ENCODE assay signal across 8 mouse cellular contexts in genomic region chr3:32616006-32616330, GRCm38 (mm10). TPM values are rescaled to one million over a fixed set of nuclear protein-coding genes. Genes with fewer than 3 reads are reported as not detected.
A peak's percentile ranks its signal among the peaks of the same experiment; 100 is the strongest.
DNase-seq lines count a peak whose midpoint lies in the region; ATAC-seq and TF ChIP-seq lines count a peak whose summit lies in the region.

No protein-coding gene starts in this region.

- peak overlapping the region; percentile 62 for H3K4me2 ChIP-seq in forebrain, embryonic 13.5 days
- H3K4me2 ChIP-seq in liver, embryonic 15.5 days, result peak overlapping the region; percentile 82

- TF ChIP-seq POLR2A in heart, adult 2 months (IDR thresholded peaks at IDR 0.05; ENCODE audit: insufficient read depth, low read depth, low read length), result no peak

- intact Hi-C loops in heart, adult 2 months (cut with DNase I), result loop anchor here (5.0 kb wide), 1 partner anchor 51 kb away; no protein-coding TSS in a partner anchor
- intact Hi-C loops in heart, postnatal 25 days (cut with DNase I), result no loop called here

- peak overlapping the region; percentile 98 for H3K9ac ChIP-seq in heart, adult 2 months (ENCODE audit: low read depth, low read length)
- peak overlapping the region; percentile 70 for H3K9ac ChIP-seq in forebrain, embryonic 13.5 days
- peak overlapping the region; percentile 39; the same call in 1 of the 2 replicates for H3K9ac ChIP-seq in liver, embryonic 15.5 days

- DNase-seq in heart, adult 2 months, result no peak
- no peak for DNase-seq in heart, postnatal 25 days (ENCODE audit: low spot score)
- DNase-seq in A20 (ENCODE audit: low read depth, low spot score), result peak; percentile 54
- no peak for DNase-seq in cerebellum, postnatal 4 days (ENCODE audit: low spot score in 2 of 2)
- no peak for DNase-seq in left cerebral cortex, adult 11 months (ENCODE audit: low spot score)
- DNase-seq in urinary bladder, adult 2 months (ENCODE audit: low spot score), result no peak

- no peak for TF ChIP-seq EP300 in heart, adult 2 months (IDR thresholded peaks at IDR 0.05; ENCODE audit: insufficient read depth, low read depth, low read length)

- peak overlapping the region; percentile 70 for H3K27ac ChIP-seq in heart, adult 2 months
- H3K27ac ChIP-seq in forebrain, embryonic 13.5 days, result no peak overlapping the region
- H3K27ac ChIP-seq in liver, embryonic 15.5 days (replicated peaks), result no peak overlapping the region

- H3K9me3 ChIP-seq in forebrain, embryonic 13.5 days (replicated peaks), result no peaks in the 10 kb centered on the region
- no peaks in the 10 kb centered on the region for H3K9me3 ChIP-seq in liver, embryonic 15.5 days (replicated peaks)

- ATAC-seq in forebrain, embryonic 13.5 days, result no peak
- 0 out of 2 replicates have a peak, but pooled peaks have one; percentile 6 for ATAC-seq in liver, embryonic 15.5 days (ENCODE audit: insufficient read depth)

- H3K4me1 ChIP-seq in heart, adult 2 months (ENCODE audit: control insufficient read depth, insufficient read depth, low read length), result peaks cover 3% of the 10 kb centered on the region
- no peaks in the 10 kb centered on the region; the same call in 1 of the 2 replicates for H3K4me1 ChIP-seq in forebrain, embryonic 13.5 days
- H3K4me1 ChIP-seq in liver, embryonic 15.5 days (replicated peaks), result peaks cover 12% of the 10 kb centered on the region

- no peaks in the 10 kb centered on the region for H3K79me2 ChIP-seq in heart, adult 2 months (replicated peaks; ENCODE audit: control insufficient read depth, insufficient read depth, low read length)

- no peaks in the 10 kb centered on the region for H3K27me3 ChIP-seq in heart, adult 2 months (ENCODE audit: control insufficient read depth, insufficient read depth, low read length)
- H3K27me3 ChIP-seq in forebrain, embryonic 13.5 days, result 0 out of 2 replicates have a peak, but pooled peaks cover 2% of the 10 kb centered on the region
- H3K27me3 ChIP-seq in liver, embryonic 15.5 days, result peaks cover 28% of the 10 kb centered on the region

- H3K4me3 ChIP-seq in heart, adult 2 months, result peak overlapping the region; percentile 63
- H3K4me3 ChIP-seq in forebrain, embryonic 13.5 days, result peak overlapping the region; percentile 66
- peak overlapping the region; percentile 66 for H3K4me3 ChIP-seq in liver, embryonic 15.5 days (replicated peaks)

- H3K36me3 ChIP-seq in heart, adult 2 months (ENCODE audit: control insufficient read depth, insufficient read depth, low read length), result no peaks in the 10 kb centered on the region
- H3K36me3 ChIP-seq in forebrain, embryonic 13.5 days (ENCODE audit: poor library complexity, severe bottlenecking), result no peaks in the 10 kb centered on the region
- H3K36me3 ChIP-seq in liver, embryonic 15.5 days (replicated peaks), result no peaks in the 10 kb centered on the region

- WGBS in heart, adult 2 months, result 3% methylated on average over 8 of the region's 14 CpGs
- 13% methylated on average over 9 of the region's 14 CpGs for WGBS in forebrain, embryonic 13.5 days
- 7% methylated on average over 12 of the region's 14 CpGs for WGBS in liver, embryonic 15.5 days (ENCODE audit: insufficient replicate concordance)

- TF ChIP-seq CTCF in heart, adult 2 months (IDR thresholded peaks at IDR 0.05), result no peak

RNA-seq across cellular contexts. Expression of gene Gnb4, which starts 0.4 kb away (rescaled TPM):
- 10 to 100 TPM; 12.4 to 15.5 TPM for total RNA-seq in heart, adult 2 months (2021)
- polyA plus RNA-seq in heart, adult 2 months (2012; rRNA removed), result 18.5 and 36.0 TPM in 2 replicates
- total RNA-seq in heart, postnatal 25 days (2021), result 10 to 100 TPM; 13.9 to 18.5 TPM
- polyA plus RNA-seq in forebrain, embryonic 13.5 days (2015; fragmentation: Nextera tagmentation; extraction: Ambion mirVana), result 46.7 and 48.0 TPM in 2 replicates
- 7.7 and 8.1 TPM in 2 replicates for polyA plus RNA-seq in liver, embryonic 15.5 days (2015; fragmentation: Nextera tagmentation; extraction: Ambion mirVana)
- polyA plus RNA-seq in urinary bladder, adult 2 months (2012; rRNA removed), result 36.6 and 40.9 TPM in 2 replicates

Comparison
In these comparisons a context has a peak if more than half of its experiments do, and no peak if none do; other contexts are left out.
1. H3K9ac ChIP-seq: peak in every context shown above with its lines; median percentile 98 in heart, adult 2 months; 70 in forebrain, embryonic 13.5 days; 39 in liver, embryonic 15.5 days.